Mouse (Mus musculus) brain, embryonic 14.5 days (tissue): ENCODE results near the gene Msh5.

Experiments used
- CTCF ChIP-seq: fragments of 200-500 bp; IDR thresholded peaks from 2 replicates; pipeline ENCODE4 v1.5.1; 2012; ENCODE audit warnings: inconsistent platforms, mild to moderate bottlenecking, moderate library complexity, borderline replicate concordance; ENCODE audit not compliant: insufficient read depth, insufficient read length; ENCODE audit errors: extremely low read depth
- POLR2A ChIP-seq: fragments of 200-500 bp; IDR thresholded peaks from 2 replicates; pipeline ENCODE4 v1.6.1; 2012; ENCODE audit warnings: mild to moderate bottlenecking, inconsistent platforms, borderline replicate concordance; ENCODE audit not compliant: poor library complexity, insufficient read depth, insufficient read length, severe bottlenecking; ENCODE audit errors: extremely low read depth

DNA sequence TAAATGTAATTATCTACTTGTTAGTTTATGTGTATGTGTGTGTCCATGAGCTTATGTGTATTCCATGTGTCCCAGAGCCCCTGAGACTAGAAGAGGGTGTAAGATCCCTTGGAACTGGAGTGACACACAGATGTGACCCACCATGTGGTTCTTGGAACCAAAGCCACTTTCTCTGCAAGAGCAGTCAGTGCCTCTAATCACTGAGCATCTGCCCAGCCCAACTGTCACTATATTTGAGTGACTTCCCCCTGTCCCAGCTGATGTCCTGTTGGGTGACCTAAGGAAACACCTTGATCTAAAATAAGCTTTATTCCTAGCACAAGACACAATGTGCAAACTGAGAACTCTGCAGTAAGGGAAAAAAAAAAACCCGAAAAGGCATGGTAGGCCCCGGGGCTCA lies 18.2 kb downstream of the Msh5 start:
- TF ChIP-seq POLR2A = no peak
- TF ChIP-seq CTCF = no peak
